Mouse (Mus musculus): ENCODE data around the gene Abca1. TPM values are rescaled to one million over a fixed set of nuclear protein-coding genes. Genes with fewer than 3 reads are reported as not detected.

Gene Abca1
- total and polyA plus RNA-seq, 3 experiments = 4.2 to 23.5 (median 13.1) TPM

DNA sequence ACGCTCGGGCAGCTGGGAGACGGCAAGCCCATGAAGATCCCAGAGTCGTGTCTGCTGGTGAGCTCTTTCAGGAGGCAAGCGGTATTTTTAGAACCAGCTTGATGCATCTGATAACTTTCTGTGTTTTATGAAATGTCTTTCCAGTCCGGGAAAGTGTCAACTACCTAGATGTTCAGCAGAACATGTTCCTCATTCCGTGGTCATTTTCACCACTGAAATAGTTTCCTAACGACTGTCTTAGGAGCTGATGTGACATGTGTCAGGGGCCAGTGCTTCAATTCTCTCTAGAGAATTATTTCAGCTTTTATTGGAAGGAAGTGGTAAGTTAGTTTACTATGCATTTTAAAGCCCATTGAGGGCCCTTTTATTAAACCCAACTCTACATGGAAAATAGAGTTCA lies 159.5 kb downstream of the Abca1 start:
- Histone ChIP-seq H3K4me3 (no peak overlapping the region), H3K36me3 (ENCODE audit: control insufficient read depth, insufficient read depth, low read length) (no peaks in the 10 kb centered on the region), H3K27me3 (ENCODE audit: control insufficient read depth, insufficient read depth, low read length) (no peaks in the 10 kb centered on the region), H3K9ac (ENCODE audit: low read depth, low read length) (no peak overlapping the region), H3K79me2 (replicated peaks; ENCODE audit: control insufficient read depth, insufficient read depth, low read length) (no peaks in the 10 kb centered on the region), H3K4me1 (ENCODE audit: control insufficient read depth, insufficient read depth, low read length) (no peaks in the 10 kb centered on the region), H3K27ac (no peak overlapping the region)
- no peak for DNase-seq
- no peak for TF ChIP-seq POLR2A (IDR thresholded peaks at IDR 0.05; ENCODE audit: insufficient read depth, low read depth, low read length)
- TF ChIP-seq CTCF (IDR thresholded peaks at IDR 0.05) = no peak
- no peak for TF ChIP-seq EP300 (IDR thresholded peaks at IDR 0.05; ENCODE audit: insufficient read depth, low read depth, low read length)
- intact Hi-C loops (cut with DNase I) = no loop called here
- 58% methylated on average over 8 of the region's 8 CpGs for WGBS

DNA sequence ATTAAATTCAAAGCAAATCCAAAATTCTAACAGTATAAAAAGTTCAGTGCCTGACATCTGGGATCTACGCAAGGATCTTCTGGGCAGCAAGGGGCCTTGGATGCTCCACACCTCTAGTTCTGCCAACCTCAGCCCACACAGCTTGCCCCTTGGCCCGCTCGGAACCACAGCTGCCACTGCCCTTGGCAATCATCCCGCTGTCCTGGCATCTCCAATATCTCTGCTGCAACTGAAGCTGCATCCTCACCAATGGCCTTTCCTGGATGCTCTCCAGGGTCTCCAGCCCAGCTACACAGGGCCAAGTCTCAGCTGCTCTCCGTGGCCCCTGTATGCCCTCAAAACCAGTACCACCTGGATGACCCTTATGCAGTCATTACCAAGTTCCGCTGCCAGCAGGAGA lies 160.2 kb downstream of the Abca1 start:
- no peak for DNase-seq
- H3K79me2 ChIP-seq (replicated peaks; ENCODE audit: control insufficient read depth, insufficient read depth, low read length) = no peaks in the 10 kb centered on the region
- 89% methylated on average over 6 of the region's 6 CpGs for WGBS

DNA sequence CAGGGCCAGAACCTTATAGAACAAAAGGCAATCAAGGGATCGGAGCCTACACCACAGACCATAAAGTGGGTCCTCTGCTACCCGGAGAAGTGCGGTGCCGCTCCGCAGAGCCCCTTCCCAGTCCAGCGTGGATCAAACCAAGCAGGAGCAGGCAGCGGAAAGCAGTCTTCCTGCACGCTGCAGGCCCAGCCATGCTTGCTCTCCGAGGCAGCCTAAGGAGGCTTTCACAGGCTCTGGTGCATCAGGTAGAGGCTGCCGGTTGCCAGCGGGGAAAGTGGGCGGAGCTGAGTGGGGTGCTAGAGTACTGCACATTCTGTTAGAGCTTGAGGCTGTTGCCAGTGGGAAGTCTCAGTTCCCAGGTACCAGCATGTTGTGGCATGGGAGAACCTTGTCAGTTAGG lies 170.4 kb downstream of the Abca1 start, which contains the start of gene Nipsnap3a:
TSS of gene Nipsnap3a (plus strand) at position 25 of the 400 bp plus-strand sequence.
- Histone ChIP-seq H3K9ac (ENCODE audit: low read depth, low read length) (no peak within 1 kb of the TSS), H3K36me3 (ENCODE audit: control insufficient read depth, insufficient read depth, low read length) (no peaks in the 10 kb centered on the region), H3K27me3 (ENCODE audit: control insufficient read depth, insufficient read depth, low read length) (no peaks in the 10 kb centered on the region), H3K4me1 (ENCODE audit: control insufficient read depth, insufficient read depth, low read length) (no peaks in the 10 kb centered on the region), H3K4me3 (no peak within 1 kb of the TSS), H3K27ac (no peak within 1 kb of the TSS), H3K79me2 (replicated peaks; ENCODE audit: control insufficient read depth, insufficient read depth, low read length) (no peaks in the 10 kb centered on the region)
- TF ChIP-seq POLR2A (IDR thresholded peaks at IDR 0.05; ENCODE audit: insufficient read depth, low read depth, low read length) (no peak), EP300 (IDR thresholded peaks at IDR 0.05; ENCODE audit: insufficient read depth, low read depth, low read length) (no peak), CTCF (IDR thresholded peaks at IDR 0.05) (no peak)
- intact Hi-C loops (cut with DNase I) = no loop called here
- peak in 1 of 2 experiments; percentile 6 for DNase-seq
- WGBS = 27% methylated on average over 12 of the region's 12 CpGs

More for the DNA sequence above, 160.2 kb downstream of the Abca1 start:
- Histone ChIP-seq H3K27ac (no peak overlapping the region), H3K4me3 (no peak overlapping the region), H3K36me3 (ENCODE audit: control insufficient read depth, insufficient read depth, low read length) (no peaks in the 10 kb centered on the region), H3K4me1 (ENCODE audit: control insufficient read depth, insufficient read depth, low read length) (no peaks in the 10 kb centered on the region), H3K9ac (ENCODE audit: low read depth, low read length) (no peak overlapping the region), H3K27me3 (ENCODE audit: control insufficient read depth, insufficient read depth, low read length) (no peaks in the 10 kb centered on the region)
- intact Hi-C loops (cut with DNase I) = no loop called here
- no peak for TF ChIP-seq CTCF (IDR thresholded peaks at IDR 0.05)
- no peak for TF ChIP-seq POLR2A (IDR thresholded peaks at IDR 0.05; ENCODE audit: insufficient read depth, low read depth, low read length)
- no peak for TF ChIP-seq EP300 (IDR thresholded peaks at IDR 0.05; ENCODE audit: insufficient read depth, low read depth, low read length)

DNA sequence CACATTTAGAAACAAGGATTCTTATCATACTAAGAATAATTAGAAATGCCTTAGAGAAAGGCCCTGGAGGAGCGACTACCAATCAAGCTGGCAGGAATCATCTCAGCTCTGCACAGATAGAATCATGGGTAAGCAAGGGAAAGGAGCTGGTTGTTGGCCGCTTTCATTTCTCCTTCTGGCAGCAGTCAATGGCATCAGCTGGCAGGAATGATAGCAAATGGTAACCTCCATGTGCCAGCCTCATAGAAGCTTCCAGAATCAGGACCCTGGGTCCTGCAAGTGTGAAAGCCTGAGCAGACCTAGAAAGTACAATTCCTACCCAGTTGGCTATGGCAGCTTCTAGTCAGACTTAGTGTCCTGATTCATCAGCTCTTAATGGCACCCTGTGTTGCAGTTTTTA lies 173.4 kb downstream of the Abca1 start:
- no peak overlapping the region for H3K27ac ChIP-seq
- no peaks in the 10 kb centered on the region for H3K79me2 ChIP-seq (replicated peaks; ENCODE audit: control insufficient read depth, insufficient read depth, low read length)
- H3K4me3 ChIP-seq = no peak overlapping the region
- intact Hi-C loops (cut with DNase I) = no loop called here
- 82% methylated on average over 2 of the region's 2 CpGs for WGBS
- no peak for TF ChIP-seq CTCF (IDR thresholded peaks at IDR 0.05)
- no peak for TF ChIP-seq EP300 (IDR thresholded peaks at IDR 0.05; ENCODE audit: insufficient read depth, low read depth, low read length)
- no peak for TF ChIP-seq POLR2A (IDR thresholded peaks at IDR 0.05; ENCODE audit: insufficient read depth, low read depth, low read length)
- no peaks in the 10 kb centered on the region for H3K27me3 ChIP-seq (ENCODE audit: control insufficient read depth, insufficient read depth, low read length)
- H3K4me1 ChIP-seq (ENCODE audit: control insufficient read depth, insufficient read depth, low read length) = no peaks in the 10 kb centered on the region
- DNase-seq = no peak
- H3K36me3 ChIP-seq (ENCODE audit: control insufficient read depth, insufficient read depth, low read length) = no peaks in the 10 kb centered on the region
- no peak overlapping the region for H3K9ac ChIP-seq (ENCODE audit: low read depth, low read length)

DNA sequence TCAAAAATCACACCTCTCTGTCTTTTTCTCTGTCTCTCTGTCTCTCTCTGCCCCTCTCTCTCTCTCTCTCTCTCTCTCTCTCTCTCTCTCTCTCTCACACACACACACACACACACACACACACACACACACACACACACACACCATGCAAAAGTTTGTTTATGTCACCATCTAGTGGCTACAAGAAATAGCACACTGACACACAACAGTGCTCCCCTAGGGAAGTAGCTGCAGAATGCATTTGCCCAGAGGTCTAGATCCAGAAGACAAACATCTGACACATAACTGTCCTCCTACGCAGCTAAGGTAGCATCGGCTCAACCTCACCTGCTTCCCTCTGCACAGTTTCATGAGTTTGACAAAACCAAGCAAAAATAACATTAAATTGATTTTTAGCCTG lies 174.5 kb downstream of the Abca1 start:
- intact Hi-C loops (cut with DNase I) = no loop called here
- WGBS = 64% methylated on average over 2 of the region's 2 CpGs
- Histone ChIP-seq H3K27ac (no peak overlapping the region), H3K4me3 (no peak overlapping the region), H3K36me3 (ENCODE audit: control insufficient read depth, insufficient read depth, low read length) (no peaks in the 10 kb centered on the region), H3K4me1 (ENCODE audit: control insufficient read depth, insufficient read depth, low read length) (no peaks in the 10 kb centered on the region), H3K79me2 (replicated peaks; ENCODE audit: control insufficient read depth, insufficient read depth, low read length) (no peaks in the 10 kb centered on the region), H3K9ac (ENCODE audit: low read depth, low read length) (no peak overlapping the region), H3K27me3 (ENCODE audit: control insufficient read depth, insufficient read depth, low read length) (no peaks in the 10 kb centered on the region)
- peak; percentile 43 for TF ChIP-seq CTCF (IDR thresholded peaks at IDR 0.05)
- no peak for TF ChIP-seq EP300 (IDR thresholded peaks at IDR 0.05; ENCODE audit: insufficient read depth, low read depth, low read length)
- no peak for DNase-seq

Other genes starting within 250 kb of the Abca1 start
- not detected for gene Olfr272, start 240.7 kb downstream of the Abca1 start, total RNA-seq (2021)
- not detected in 2 replicates for gene Olfr272, start 240.7 kb downstream of the Abca1 start, polyA plus RNA-seq (2012; rRNA removed)
- gene Olfr270, start 195.3 kb downstream of the Abca1 start, total RNA-seq (2021) = not detected
- gene Olfr270, start 195.3 kb downstream of the Abca1 start, polyA plus RNA-seq (2012; rRNA removed) = not detected in 2 replicates
- gene Nipsnap3a, start 170.6 kb downstream of the Abca1 start, total RNA-seq (2021) = not detected
- gene Nipsnap3a, start 170.6 kb downstream of the Abca1 start, polyA plus RNA-seq (2012; rRNA removed) = not detected in 2 replicates
- gene Nipsnap3b, start 148.0 kb downstream of the Abca1 start, total RNA-seq (2021) = 1 to 10 TPM; 4.6 to 5.3 TPM
- 6.7 and 11.0 TPM in 2 replicates for gene Nipsnap3b, start 148.0 kb downstream of the Abca1 start, polyA plus RNA-seq (2012; rRNA removed)

All from heart, adult 2 months (tissue).